Mouse (Mus musculus): Measurements from ENCODE around the gene Cep128. TPM values are rescaled to one million over a fixed set of nuclear protein-coding genes. Genes with fewer than 3 reads are reported as not detected.

The Cep128 gene
- polyA plus RNA-seq, 1 experiment: 216 TPM

DNA sequence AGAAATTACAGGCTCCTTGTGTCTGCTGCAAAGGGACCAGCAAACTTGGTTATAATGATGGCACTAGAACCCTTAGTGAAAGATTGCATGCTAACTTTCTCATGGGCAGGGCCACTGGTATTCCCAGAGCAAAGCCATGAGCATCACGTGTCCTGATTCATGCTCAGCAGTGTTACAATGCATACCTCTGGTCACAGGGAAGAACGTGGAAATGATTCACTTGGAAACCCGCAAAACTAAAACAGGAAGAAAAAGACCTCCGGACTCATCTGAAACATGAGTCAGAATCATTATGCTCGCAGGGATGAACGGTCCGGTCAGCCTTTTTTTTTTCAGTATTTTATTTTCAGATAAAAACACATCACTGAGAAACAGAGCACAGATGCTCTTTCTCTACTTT is 78.4 kb downstream of the Cep128 start:
- TF ChIP-seq POLR2A (IDR thresholded peaks at IDR 0.05; ENCODE audit: control insufficient read depth, low read depth, low read length) (no peak), CTCF (IDR thresholded peaks at IDR 0.05; ENCODE audit: control insufficient read depth, insufficient read depth, insufficient replicate concordance, low read depth, low read length) (no peak)
- Histone ChIP-seq H3K27me3 (ENCODE audit: control insufficient read depth, insufficient read depth, low read length) (no peaks in the 10 kb centered on the region), H3K27ac (ENCODE audit: control insufficient read depth, insufficient read depth, low read depth, low read length) (no peak overlapping the region), H3K4me1 (ENCODE audit: control insufficient read depth, insufficient read depth, low read length) (no peaks in the 10 kb centered on the region), H3K36me3 (ENCODE audit: control insufficient read depth, insufficient read depth, low read length) (no peaks in the 10 kb centered on the region; the same call in 1 of the 2 replicates), H3K4me3 (ENCODE audit: control insufficient read depth, low read depth, low read length) (no peak overlapping the region)

DNA sequence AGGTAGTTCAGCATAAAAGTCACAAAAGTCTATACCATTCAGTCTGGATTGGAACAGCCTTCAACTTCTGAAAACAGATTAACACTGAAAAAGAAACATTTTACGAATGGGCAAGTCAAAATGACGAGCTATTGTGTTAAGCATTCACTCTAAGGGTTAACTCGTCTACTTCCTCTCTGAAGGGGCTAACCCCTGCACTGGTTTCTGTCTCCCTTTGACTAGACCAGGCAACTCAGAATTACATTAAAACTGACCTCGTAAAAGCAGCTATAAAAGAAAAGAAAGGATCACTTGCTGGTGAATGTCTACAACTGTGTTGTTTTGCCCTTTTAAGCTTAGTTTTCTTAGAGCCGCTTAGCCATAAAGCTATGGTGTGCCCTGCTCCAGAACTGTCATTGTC is 79.2 kb downstream of the Cep128 start:
- no peaks in the 10 kb centered on the region for H3K27me3 ChIP-seq (ENCODE audit: control insufficient read depth, insufficient read depth, low read length)
- no peak for TF ChIP-seq POLR2A (IDR thresholded peaks at IDR 0.05; ENCODE audit: control insufficient read depth, low read depth, low read length)
- TF ChIP-seq CTCF (IDR thresholded peaks at IDR 0.05; ENCODE audit: control insufficient read depth, insufficient read depth, insufficient replicate concordance, low read depth, low read length): no peak
- H3K36me3 ChIP-seq (ENCODE audit: control insufficient read depth, insufficient read depth, low read length): no peaks in the 10 kb centered on the region; the same call in 1 of the 2 replicates
- H3K4me3 ChIP-seq (ENCODE audit: control insufficient read depth, low read depth, low read length): no peak overlapping the region
- H3K27ac ChIP-seq (ENCODE audit: control insufficient read depth, insufficient read depth, low read depth, low read length): no peak overlapping the region
- H3K4me1 ChIP-seq (ENCODE audit: control insufficient read depth, insufficient read depth, low read length): no peaks in the 10 kb centered on the region

DNA sequence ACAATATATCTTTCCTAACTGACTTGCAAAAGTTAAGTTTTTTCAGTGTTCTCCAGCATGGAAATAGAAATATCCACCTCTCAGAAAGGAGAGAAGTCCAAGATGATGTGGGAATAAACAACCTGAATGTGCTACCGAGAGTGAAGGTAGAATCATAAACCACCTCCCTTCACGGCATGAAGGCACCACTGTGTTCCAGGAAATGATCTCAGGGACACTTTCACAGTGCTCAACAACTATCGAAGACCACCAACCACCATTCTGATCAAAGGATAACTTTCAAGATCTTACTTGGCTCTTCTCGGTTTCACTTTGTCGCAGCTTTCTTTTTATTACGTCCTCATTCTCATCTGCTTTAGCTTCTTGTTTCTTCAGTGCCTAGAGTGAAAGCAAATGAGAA is 85.5 kb downstream of the Cep128 start:
- H3K27me3 ChIP-seq (ENCODE audit: control insufficient read depth, insufficient read depth, low read length): no peaks in the 10 kb centered on the region
- no peaks in the 10 kb centered on the region for H3K4me1 ChIP-seq (ENCODE audit: control insufficient read depth, insufficient read depth, low read length)
- TF ChIP-seq CTCF (IDR thresholded peaks at IDR 0.05; ENCODE audit: control insufficient read depth, insufficient read depth, insufficient replicate concordance, low read depth, low read length) (no peak), POLR2A (IDR thresholded peaks at IDR 0.05; ENCODE audit: control insufficient read depth, low read depth, low read length) (no peak)
- no peak overlapping the region for H3K27ac ChIP-seq (ENCODE audit: control insufficient read depth, insufficient read depth, low read depth, low read length)
- H3K4me3 ChIP-seq (ENCODE audit: control insufficient read depth, low read depth, low read length): no peak overlapping the region
- no peaks in the 10 kb centered on the region; the same call in 1 of the 2 replicates for H3K36me3 ChIP-seq (ENCODE audit: control insufficient read depth, insufficient read depth, low read length)

DNA sequence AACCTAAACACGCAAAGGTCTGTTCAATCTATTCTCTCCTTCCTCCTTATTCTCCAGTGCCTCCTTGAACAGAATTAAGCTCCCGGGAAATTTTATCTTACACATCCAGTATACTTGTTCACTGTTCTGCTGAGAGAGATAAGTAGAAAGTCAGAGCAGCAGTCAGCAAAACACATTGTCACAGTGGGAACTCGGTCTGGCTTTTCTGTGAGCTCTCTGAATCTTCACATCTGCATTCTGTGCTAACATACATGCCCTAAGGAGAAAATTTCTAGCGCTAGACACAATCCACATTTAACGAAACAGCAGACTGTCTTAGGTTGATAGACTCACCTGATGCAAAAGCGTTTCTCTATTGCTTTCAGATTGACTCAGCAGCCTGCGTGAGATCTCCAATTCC is 88.3 kb downstream of the Cep128 start:
- no peak overlapping the region for H3K4me3 ChIP-seq (ENCODE audit: control insufficient read depth, low read depth, low read length)
- H3K4me1 ChIP-seq (ENCODE audit: control insufficient read depth, insufficient read depth, low read length): no peaks in the 10 kb centered on the region
- H3K36me3 ChIP-seq (ENCODE audit: control insufficient read depth, insufficient read depth, low read length): peaks cover 1% of the 10 kb centered on the region; the same call in 1 of the 2 replicates
- H3K27me3 ChIP-seq (ENCODE audit: control insufficient read depth, insufficient read depth, low read length): no peaks in the 10 kb centered on the region
- TF ChIP-seq CTCF (IDR thresholded peaks at IDR 0.05; ENCODE audit: control insufficient read depth, insufficient read depth, insufficient replicate concordance, low read depth, low read length): no peak
- no peak for TF ChIP-seq POLR2A (IDR thresholded peaks at IDR 0.05; ENCODE audit: control insufficient read depth, low read depth, low read length)
- no peak overlapping the region for H3K27ac ChIP-seq (ENCODE audit: control insufficient read depth, insufficient read depth, low read depth, low read length)

DNA sequence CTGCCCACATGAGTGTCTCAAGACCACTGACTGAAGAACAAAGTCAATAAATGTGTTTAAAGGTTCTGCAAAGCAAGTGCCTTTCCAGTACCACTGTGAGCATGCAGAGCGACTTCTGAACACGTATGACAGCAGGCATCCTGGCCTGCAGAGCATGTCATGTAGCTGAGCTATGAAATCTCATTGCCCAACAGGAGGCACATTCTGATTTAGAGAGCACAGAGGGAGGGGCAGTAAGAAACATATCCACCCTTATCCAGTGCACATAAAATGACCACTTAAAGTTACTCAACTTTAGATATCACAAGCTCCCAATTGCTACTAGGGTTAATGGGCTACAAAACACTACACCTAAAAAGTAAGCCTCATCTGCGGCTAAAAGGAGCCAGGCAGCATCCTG is 88.8 kb downstream of the Cep128 start:
- H3K4me3 ChIP-seq (ENCODE audit: control insufficient read depth, low read depth, low read length): no peak overlapping the region
- H3K27ac ChIP-seq (ENCODE audit: control insufficient read depth, insufficient read depth, low read depth, low read length): no peak overlapping the region
- H3K4me1 ChIP-seq (ENCODE audit: control insufficient read depth, insufficient read depth, low read length): no peaks in the 10 kb centered on the region
- no peaks in the 10 kb centered on the region for H3K27me3 ChIP-seq (ENCODE audit: control insufficient read depth, insufficient read depth, low read length)
- TF ChIP-seq CTCF (IDR thresholded peaks at IDR 0.05; ENCODE audit: control insufficient read depth, insufficient read depth, insufficient replicate concordance, low read depth, low read length) (no peak), POLR2A (IDR thresholded peaks at IDR 0.05; ENCODE audit: control insufficient read depth, low read depth, low read length) (no peak)
- H3K36me3 ChIP-seq (ENCODE audit: control insufficient read depth, insufficient read depth, low read length): peaks cover 1% of the 10 kb centered on the region; the same call in 1 of the 2 replicates

DNA sequence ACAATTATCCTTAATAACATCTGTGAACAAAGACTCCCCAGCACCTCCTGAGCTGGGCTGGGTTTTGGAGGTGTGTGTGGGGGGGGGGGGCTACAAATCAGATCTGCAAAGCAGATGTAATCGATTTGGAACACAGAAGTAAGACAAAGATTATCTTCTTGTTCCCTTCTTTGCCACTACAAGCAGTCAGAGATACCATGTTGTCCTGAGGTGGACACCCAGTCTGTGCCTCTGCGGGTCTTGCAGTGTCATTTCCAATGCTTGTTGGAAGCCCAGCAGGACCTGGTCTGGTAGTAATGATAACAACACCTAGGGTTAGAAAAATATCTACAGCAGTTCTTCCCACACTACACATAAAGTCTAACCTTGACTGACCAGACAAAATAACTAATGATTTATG is 110.3 kb downstream of the Cep128 start:
- H3K27me3 ChIP-seq (ENCODE audit: control insufficient read depth, insufficient read depth, low read length): no peaks in the 10 kb centered on the region

DNA sequence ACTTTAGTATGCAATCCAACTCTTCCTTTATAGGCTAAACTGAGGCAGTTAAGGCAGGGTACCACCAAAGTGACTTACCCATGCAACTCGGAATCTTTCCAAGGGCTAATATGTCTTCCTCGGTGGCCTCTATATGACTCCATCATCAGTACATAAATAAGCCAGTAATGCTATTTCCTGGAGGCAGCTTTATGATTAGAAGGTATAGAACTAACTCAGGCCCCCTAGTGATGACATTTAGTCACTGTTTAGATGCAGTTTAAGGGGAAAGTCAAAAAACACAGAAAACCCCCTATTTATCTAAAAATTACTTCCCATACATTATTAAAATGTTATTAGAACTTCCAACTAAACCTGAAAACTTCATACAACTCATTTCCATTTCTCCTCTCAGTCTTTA is 114.6 kb downstream of the Cep128 start:
- H3K27ac ChIP-seq (ENCODE audit: control insufficient read depth, insufficient read depth, low read depth, low read length): no peak overlapping the region
- H3K27me3 ChIP-seq (ENCODE audit: control insufficient read depth, insufficient read depth, low read length): no peaks in the 10 kb centered on the region
- no peaks in the 10 kb centered on the region for H3K4me1 ChIP-seq (ENCODE audit: control insufficient read depth, insufficient read depth, low read length)
- TF ChIP-seq CTCF (IDR thresholded peaks at IDR 0.05; ENCODE audit: control insufficient read depth, insufficient read depth, insufficient replicate concordance, low read depth, low read length) (no peak), POLR2A (IDR thresholded peaks at IDR 0.05; ENCODE audit: control insufficient read depth, low read depth, low read length) (no peak)
- H3K36me3 ChIP-seq (ENCODE audit: control insufficient read depth, insufficient read depth, low read length): no peaks in the 10 kb centered on the region; the same call in none of the 2 replicates
- H3K4me3 ChIP-seq (ENCODE audit: control insufficient read depth, low read depth, low read length): no peak overlapping the region

More for the DNA sequence above, 110.3 kb downstream of the Cep128 start:
- H3K36me3 ChIP-seq (ENCODE audit: control insufficient read depth, insufficient read depth, low read length): no peaks in the 10 kb centered on the region; the same call in 1 of the 2 replicates
- no peak for TF ChIP-seq POLR2A (IDR thresholded peaks at IDR 0.05; ENCODE audit: control insufficient read depth, low read depth, low read length)
- TF ChIP-seq CTCF (IDR thresholded peaks at IDR 0.05; ENCODE audit: control insufficient read depth, insufficient read depth, insufficient replicate concordance, low read depth, low read length): no peak
- H3K4me1 ChIP-seq (ENCODE audit: control insufficient read depth, insufficient read depth, low read length): no peaks in the 10 kb centered on the region
- no peak overlapping the region for H3K4me3 ChIP-seq (ENCODE audit: control insufficient read depth, low read depth, low read length)
- H3K27ac ChIP-seq (ENCODE audit: control insufficient read depth, insufficient read depth, low read depth, low read length): no peak overlapping the region

DNA sequence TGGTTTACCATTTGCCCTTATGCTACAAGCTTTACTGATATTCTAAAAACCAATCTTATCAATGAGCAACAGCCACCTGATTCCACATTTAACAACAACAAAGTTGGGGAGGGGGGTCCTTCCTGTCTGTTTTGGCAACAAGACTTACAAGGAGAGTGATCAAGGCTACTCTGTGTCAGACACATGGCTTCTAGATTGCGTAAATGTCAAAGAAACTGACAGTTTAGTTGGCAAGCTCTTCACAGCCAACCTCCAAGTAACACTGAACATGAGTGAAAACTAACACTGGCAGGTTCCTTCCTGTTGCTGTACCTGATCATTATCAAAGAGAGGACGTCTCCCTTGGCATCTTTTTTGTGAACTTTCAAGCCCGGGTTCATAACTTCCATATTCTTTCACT is 115.2 kb downstream of the Cep128 start:
- TF ChIP-seq CTCF (IDR thresholded peaks at IDR 0.05; ENCODE audit: control insufficient read depth, insufficient read depth, insufficient replicate concordance, low read depth, low read length): no peak
- no peak for TF ChIP-seq POLR2A (IDR thresholded peaks at IDR 0.05; ENCODE audit: control insufficient read depth, low read depth, low read length)
- Histone ChIP-seq H3K4me3 (ENCODE audit: control insufficient read depth, low read depth, low read length) (no peak overlapping the region), H3K4me1 (ENCODE audit: control insufficient read depth, insufficient read depth, low read length) (no peaks in the 10 kb centered on the region), H3K36me3 (ENCODE audit: control insufficient read depth, insufficient read depth, low read length) (no peaks in the 10 kb centered on the region; the same call in none of the 2 replicates), H3K27ac (ENCODE audit: control insufficient read depth, insufficient read depth, low read depth, low read length) (no peak overlapping the region), H3K27me3 (ENCODE audit: control insufficient read depth, insufficient read depth, low read length) (no peaks in the 10 kb centered on the region)
